Mouse (Mus musculus) adrenal gland, postnatal 14 days (tissue): ENCODE measurements at regions not wholly inside any gene's neighbourhood (a gene's known extent, or its start where the extent isn't known, plus 50 kb on each side); places are given as distances from the start of the nearest gene placed in this dataset.

Source experiments
- DNase-seq: peaks from one replicate; pipeline ENCODE4 v3.0.0; 2021; ENCODE audit warnings: mixed read lengths

GRCm38 (mm10) chr2:9592531-9592930 is 288.5 kb upstream of the 4930412O13Rik start:
- DNase-seq: no peak

- DNase-seq: peak; percentile 12
Measured at GRCm38 (mm10) chr2:9593931-9594330, 287.1 kb upstream of the 4930412O13Rik start.

- DNase-seq: no peak
Measured at GRCm38 (mm10) chr2:9595236-9595850, 285.7 kb upstream of the 4930412O13Rik start.

GRCm38 (mm10) chr2:9596135-9596534 is 284.9 kb upstream of the 4930412O13Rik start:
- no peak for DNase-seq

- DNase-seq: no peak
Measured at GRCm38 (mm10) chr2:9604984-9605383, 276.1 kb upstream of the 4930412O13Rik start.

GRCm38 (mm10) chr2:9607547-9607946 is 273.5 kb upstream of the 4930412O13Rik start:
- DNase-seq: no peak

- DNase-seq: no peak
Measured at GRCm38 (mm10) chr2:9614415-9614814, 266.6 kb upstream of the 4930412O13Rik start.

GRCm38 (mm10) chr2:9616292-9616691 is 264.8 kb upstream of the 4930412O13Rik start:
- no peak for DNase-seq

GRCm38 (mm10) chr2:9620303-9621244 is 260.5 kb upstream of the 4930412O13Rik start:
- peak; percentile 85 for DNase-seq

- DNase-seq: no peak
Measured at GRCm38 (mm10) chr2:9623702-9624101, 257.4 kb upstream of the 4930412O13Rik start.

GRCm38 (mm10) chr2:9628026-9628425 is 253.0 kb upstream of the 4930412O13Rik start:
- no peak for DNase-seq

GRCm38 (mm10) chr2:9632719-9633446 is 248.2 kb upstream of the 4930412O13Rik start:
- DNase-seq: no peak

- no peak for DNase-seq
Measured at GRCm38 (mm10) chr2:9639262-9639661, 241.8 kb upstream of the 4930412O13Rik start.

- no peak for DNase-seq
Measured at GRCm38 (mm10) chr2:9641629-9642028, 239.4 kb upstream of the 4930412O13Rik start.

GRCm38 (mm10) chr2:9642411-9642810 is 238.6 kb upstream of the 4930412O13Rik start:
- DNase-seq: no peak

- no peak for DNase-seq
Measured at GRCm38 (mm10) chr2:9646466-9646865, 234.6 kb upstream of the 4930412O13Rik start.

GRCm38 (mm10) chr2:9646963-9647362 is 234.1 kb upstream of the 4930412O13Rik start:
- DNase-seq: no peak

GRCm38 (mm10) chr2:9650082-9650481 is 231.0 kb upstream of the 4930412O13Rik start:
- DNase-seq: no peak

GRCm38 (mm10) chr2:9658880-9659279 is 222.2 kb upstream of the 4930412O13Rik start:
- no peak for DNase-seq

- DNase-seq: no peak
Measured at GRCm38 (mm10) chr2:9669621-9670020, 211.4 kb upstream of the 4930412O13Rik start.

GRCm38 (mm10) chr2:9681691-9682152 is 199.3 kb upstream of the 4930412O13Rik start:
- no peak for DNase-seq

- no peak for DNase-seq
Measured at GRCm38 (mm10) chr2:9683673-9684210, 197.3 kb upstream of the 4930412O13Rik start.
